Mouse (Mus musculus) small intestine, adult 2 months (tissue): ENCODE results near the gene Fgf7.

Source experiments
- CTCF ChIP-seq: fragments of 200-500 bp; IDR thresholded peaks from 2 replicates; pipeline ENCODE4 v1.5.1; 2012; ENCODE audit warnings: low read depth, mild to moderate bottlenecking, control low read depth, inconsistent platforms, low read length, moderate library complexity, mixed read lengths; ENCODE audit not compliant: insufficient replicate concordance, insufficient read length; ENCODE audit errors: extremely low read depth
- POLR2A ChIP-seq: fragments of 200-500 bp; IDR thresholded peaks from 2 replicates; pipeline ENCODE4 v1.6.1; 2012; ENCODE audit warnings: low read depth, mild to moderate bottlenecking, control low read depth, inconsistent platforms, low read length, moderate library complexity

GRCm38 (mm10) chr2:126094616-126095015, 60.2 kb downstream of the Fgf7 start:
- TF ChIP-seq CTCF (no peak), POLR2A (no peak)
